Comparison of ENCODE assay signal across 12 mouse cellular contexts in the genomic region with DNA sequence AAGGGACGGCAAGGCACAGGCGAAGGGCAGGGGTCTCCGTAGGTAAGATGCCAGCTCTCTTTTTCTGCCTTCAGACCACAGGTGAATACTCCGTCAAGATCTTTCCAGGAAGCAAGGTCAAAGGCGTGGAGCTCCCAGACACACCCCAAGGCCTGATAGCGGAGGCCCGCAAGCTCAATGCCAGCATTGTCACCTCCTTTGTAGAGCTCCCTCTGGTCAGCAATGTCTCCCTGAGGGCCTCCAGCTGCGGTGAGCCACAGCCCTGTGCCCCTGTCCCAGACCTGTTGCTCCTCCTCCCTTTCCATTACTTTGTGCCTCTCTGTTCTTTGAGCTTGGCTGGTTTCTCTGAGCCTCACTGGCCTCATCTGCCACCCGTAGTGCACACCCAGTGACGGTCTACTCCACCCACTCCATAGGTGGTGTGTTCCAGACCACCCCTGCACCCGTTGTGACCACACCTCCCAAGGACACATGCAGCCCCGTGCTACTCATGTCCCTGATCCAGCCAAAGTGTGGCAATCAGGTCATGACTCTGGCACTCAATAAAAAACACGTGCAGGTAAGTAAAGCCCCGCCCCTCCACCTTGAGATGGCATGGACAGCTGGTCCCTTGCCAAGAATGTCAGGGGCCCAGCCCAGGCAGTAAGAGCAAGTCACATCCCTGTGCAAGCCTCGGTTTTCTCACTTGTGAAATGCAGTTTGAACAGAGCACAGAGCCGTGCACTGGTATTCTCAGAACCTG. TPM values are rescaled to one million over a fixed set of nuclear protein-coding genes. Genes with fewer than 3 reads are reported as not detected.
A peak's percentile ranks its signal among the peaks of the same experiment; 100 is the strongest.
DNase-seq lines count a peak whose midpoint lies in the region; ATAC-seq and TF ChIP-seq lines count a peak whose summit lies in the region.
"Had no signal": no experiment of that assay in that cellular context is flagged by ENCODE, and none has a peak within 500 bp of the region (broad histone marks: within the 10 kb centered on the region; RNA-seq: fewer than 3 reads in every experiment).

No protein-coding gene starts in this region.

- H3K27ac ChIP-seq in stomach, postnatal 0 days (replicated peaks) = 0 out of 2 replicates have a peak overlapping the region, but pooled peaks have one; percentile 18
- no peak overlapping the region for H3K27ac ChIP-seq in forebrain, embryonic 16.5 days (ENCODE audit: low read length)
- H3K27ac ChIP-seq: macrophage had no signal

- H3K36me3 ChIP-seq in stomach, postnatal 0 days (ENCODE audit: control insufficient read depth, insufficient read depth, low read length) = 0 out of 2 replicates have a peak, but pooled peaks cover 7% of the 10 kb centered on the region
- H3K36me3 ChIP-seq in forebrain, embryonic 16.5 days (ENCODE audit: control insufficient read depth, insufficient read depth) = no peaks in the 10 kb centered on the region

- no peaks in the 10 kb centered on the region for H3K9me3 ChIP-seq in stomach, postnatal 0 days (ENCODE audit: control insufficient read depth, low read length)
- no peaks in the 10 kb centered on the region for H3K9me3 ChIP-seq in forebrain, embryonic 16.5 days (ENCODE audit: control insufficient read depth, low read length)

- no peak for TF ChIP-seq EP300 in stomach, postnatal 0 days (optimal IDR thresholded peaks at IDR 0.05)

- 36% methylated on average over 16 of the region's 16 CpGs for WGBS in large intestine, adult 2 months
- WGBS in lung, adult 2 months = 71% methylated on average over 16 of the region's 16 CpGs
- 53% methylated on average over 16 of the region's 16 CpGs for WGBS in stomach, postnatal 0 days
- 80% methylated on average over 16 of the region's 16 CpGs for WGBS in forebrain, embryonic 16.5 days

- H3K27me3 ChIP-seq in stomach, postnatal 0 days (ENCODE audit: control insufficient read depth, insufficient read depth, low read length) = no peaks in the 10 kb centered on the region
- H3K27me3 ChIP-seq in forebrain, embryonic 16.5 days (replicated peaks; ENCODE audit: control insufficient read depth, insufficient read depth, low read length) = no peaks in the 10 kb centered on the region

- no peak for TF ChIP-seq CTCF in lung, adult 2 months (IDR thresholded peaks at IDR 0.05; ENCODE audit: insufficient read depth, low read length)
- no peak for TF ChIP-seq CTCF in stomach, postnatal 0 days (IDR thresholded peaks at IDR 0.05; ENCODE audit: low read depth)

- DNase-seq in urinary bladder, postnatal 36 days (ENCODE audit: low spot score in 2 of 2) = peak; percentile 29 to 40
- DNase-seq in urinary bladder, postnatal 4 days (ENCODE audit: low spot score in 2 of 2) = no peak
- peak; percentile 77 for DNase-seq in large intestine, adult 2 months (ENCODE audit: low read depth, low spot score)
- peak; percentile 48 for DNase-seq in lung, adult 2 months
- peak; percentile 83 for DNase-seq in stomach, postnatal 0 days (ENCODE audit: low spot score)
- no peak for DNase-seq in left cerebral cortex, adult 9 months (ENCODE audit: low spot score in 2 of 2)
- DNase-seq in embryo, embryonic 11 days = no peak
- DNase-seq: cerebellum, postnatal 25 days; gastrocnemius, postnatal 14 days; retina, postnatal 1 day had no signal

- no peak overlapping the region for H3K4me2 ChIP-seq in stomach, postnatal 0 days (replicated peaks; ENCODE audit: low read depth)
- no peak overlapping the region for H3K4me2 ChIP-seq in forebrain, embryonic 16.5 days (ENCODE audit: low read length)

- no peak overlapping the region for H3K4me3 ChIP-seq in lung, adult 2 months (replicated peaks; ENCODE audit: extremely low read depth, low read depth, low read length)
- no peak overlapping the region for H3K4me3 ChIP-seq in stomach, postnatal 0 days (ENCODE audit: low read depth, low read length)
- no peak overlapping the region for H3K4me3 ChIP-seq in forebrain, embryonic 16.5 days (replicated peaks; ENCODE audit: low read length)

- H3K4me1 ChIP-seq in lung, adult 2 months (ENCODE audit: control insufficient read depth, insufficient read depth, low read length) = no peaks in the 10 kb centered on the region; the same call in 1 of the 2 replicates
- H3K4me1 ChIP-seq in stomach, postnatal 0 days (replicated peaks; ENCODE audit: control insufficient read depth, insufficient read depth) = no peaks in the 10 kb centered on the region
- no peaks in the 10 kb centered on the region for H3K4me1 ChIP-seq in forebrain, embryonic 16.5 days (replicated peaks; ENCODE audit: control insufficient read depth, insufficient read depth, low read length)

- ATAC-seq in stomach, postnatal 0 days (ENCODE audit: low FRiP score, low TSS enrichment) = peak; percentile 81
- no peak for ATAC-seq in forebrain, embryonic 16.5 days

- H3K9ac ChIP-seq in stomach, postnatal 0 days (ENCODE audit: low read length) = no peak overlapping the region
- no peak overlapping the region for H3K9ac ChIP-seq in forebrain, embryonic 16.5 days (replicated peaks; ENCODE audit: low read depth, low read length)

- no peak for TF ChIP-seq POLR2A in lung, adult 2 months (IDR thresholded peaks at IDR 0.05; ENCODE audit: borderline replicate concordance, extremely low read depth, low read depth, low read length)

RNA-seq across cellular contexts. Expression of gene Eng, which starts 27.0 kb away (rescaled TPM):
- 34.5 and 40.7 TPM in 2 replicates for polyA plus RNA-seq in large intestine, adult 2 months (2012; rRNA removed)
- 713 and 858 TPM in 2 replicates for polyA plus RNA-seq in lung, adult 2 months (2012; rRNA removed)
- polyA plus RNA-seq in stomach, postnatal 0 days (2015; fragmentation: Nextera tagmentation; extraction: Ambion mirVana) = 23.0 and 23.3 TPM in 2 replicates
- 27.3 and 31.9 TPM in 2 replicates for polyA plus RNA-seq in forebrain, embryonic 16.5 days (2015; fragmentation: Nextera tagmentation; extraction: Ambion mirVana)

RNA-seq across cellular contexts. Expression of gene Fpgs, which starts 30.6 kb away (rescaled TPM):
- polyA plus RNA-seq in large intestine, adult 2 months (2012; rRNA removed) = 31.5 TPM in 2 replicates
- polyA plus RNA-seq in lung, adult 2 months (2012; rRNA removed) = 42.1 and 42.3 TPM in 2 replicates
- 15.1 and 17.3 TPM in 2 replicates for polyA plus RNA-seq in stomach, postnatal 0 days (2015; fragmentation: Nextera tagmentation; extraction: Ambion mirVana)
- polyA plus RNA-seq in forebrain, embryonic 16.5 days (2015; fragmentation: Nextera tagmentation; extraction: Ambion mirVana) = 21.5 and 23.7 TPM in 2 replicates

RNA-seq across cellular contexts. Expression of gene Cdk9, which starts 39.5 kb away (rescaled TPM):
- 93.8 and 96.5 TPM in 2 replicates for polyA plus RNA-seq in large intestine, adult 2 months (2012; rRNA removed)
- 103 and 137 TPM in 2 replicates for polyA plus RNA-seq in lung, adult 2 months (2012; rRNA removed)
- polyA plus RNA-seq in stomach, postnatal 0 days (2015; fragmentation: Nextera tagmentation; extraction: Ambion mirVana) = 55.8 and 57.8 TPM in 2 replicates
- 82.2 and 85.0 TPM in 2 replicates for polyA plus RNA-seq in forebrain, embryonic 16.5 days (2015; fragmentation: Nextera tagmentation; extraction: Ambion mirVana)

RNA-seq across cellular contexts. Expression of gene Sh2d3c, which starts 47.5 kb away (rescaled TPM):
- 8.4 and 14.2 TPM in 2 replicates for polyA plus RNA-seq in large intestine, adult 2 months (2012; rRNA removed)
- polyA plus RNA-seq in lung, adult 2 months (2012; rRNA removed) = 167 and 260 TPM in 2 replicates
- polyA plus RNA-seq in stomach, postnatal 0 days (2015; fragmentation: Nextera tagmentation; extraction: Ambion mirVana) = 7.7 and 8.4 TPM in 2 replicates
- polyA plus RNA-seq in forebrain, embryonic 16.5 days (2015; fragmentation: Nextera tagmentation; extraction: Ambion mirVana) = 41.9 and 43.0 TPM in 2 replicates

RNA-seq across cellular contexts. Expression of gene Ak1, which starts 51.8 kb away (rescaled TPM):
- 5.9 and 9.1 TPM in 2 replicates for polyA plus RNA-seq in large intestine, adult 2 months (2012; rRNA removed)
- polyA plus RNA-seq in lung, adult 2 months (2012; rRNA removed) = 27.6 and 65.9 TPM in 2 replicates
- 21.8 and 26.1 TPM in 2 replicates for polyA plus RNA-seq in stomach, postnatal 0 days (2015; fragmentation: Nextera tagmentation; extraction: Ambion mirVana)
- polyA plus RNA-seq in forebrain, embryonic 16.5 days (2015; fragmentation: Nextera tagmentation; extraction: Ambion mirVana) = 83.8 and 91.2 TPM in 2 replicates

Comparison
In these comparisons a context has a peak if more than half of its experiments do, and no peak if none do; other contexts are left out.
1. DNase-seq: peak in urinary bladder, postnatal 36 days (2 of 2), large intestine, adult 2 months (single experiment), lung, adult 2 months (single experiment) and stomach, postnatal 0 days (single experiment); none in urinary bladder, postnatal 4 days (0 of 2), left cerebral cortex, adult 9 months (0 of 2) and embryo, embryonic 11 days (single experiment).
2. RNA of gene Eng, which starts 27.0 kb away (polyA plus RNA-seq): 713 to 858 TPM in lung, adult 2 months; 34.5 to 40.7 TPM in large intestine, adult 2 months, 27.3 to 31.9 TPM in forebrain, embryonic 16.5 days and 23.0 to 23.3 TPM in stomach, postnatal 0 days; every median in the first group is over 10 times any median in the second.